Mouse (Mus musculus): ENCODE measurements around the gene Isy1.

GRCm38 (mm10) chr6:87853446-87853845 is 14.8 kb upstream of the Isy1 start:
- TF ChIP-seq CTCF (IDR thresholded peaks at IDR 0.05; ENCODE audit: low read depth) (no peak), EP300 (IDR thresholded peaks at IDR 0.05; ENCODE audit: low read depth) (no peak)

Measured in heart, postnatal 0 days (tissue).